9 mouse cellular contexts compared by ENCODE assay signal in genomic region chr17:11913620-11914019, GRCm38 (mm10).
DNase-seq lines count a peak whose midpoint lies in the region; ATAC-seq and TF ChIP-seq lines count a peak whose summit lies in the region.
"Had no signal": no experiment of that assay in that cellular context is flagged by ENCODE, and none has a peak within 500 bp of the region (broad histone marks: within the 10 kb centered on the region; RNA-seq: fewer than 3 reads in every experiment).

No protein-coding gene starts in this region.

- no peak overlapping the region for H3K9ac ChIP-seq in heart, embryonic 16.5 days (ENCODE audit: low read length)
- no peak overlapping the region for H3K9ac ChIP-seq in embryonic facial prominence, embryonic 11.5 days (replicated peaks; ENCODE audit: low read length)
- no peak overlapping the region for H3K9ac ChIP-seq in forebrain, embryonic 14.5 days (ENCODE audit: low read length)
- H3K9ac ChIP-seq in limb, embryonic 15.5 days: no peak overlapping the region

- no peak for TF ChIP-seq CTCF in gastrocnemius, adult 2 months (IDR thresholded peaks at IDR 0.05)
- no peak for TF ChIP-seq CTCF in thymus, adult 2 months (IDR thresholded peaks at IDR 0.05; ENCODE audit: borderline replicate concordance, control insufficient read depth, extremely low read depth, insufficient read depth, low read length, poor library complexity)

- 15% methylated on average over 8 of the region's 8 CpGs for WGBS in heart, embryonic 16.5 days
- WGBS in embryonic facial prominence, embryonic 11.5 days: 8% methylated on average over 8 of the region's 8 CpGs
- WGBS in forebrain, embryonic 14.5 days: 15% methylated on average over 8 of the region's 8 CpGs
- 17% methylated on average over 8 of the region's 8 CpGs for WGBS in limb, embryonic 15.5 days
- WGBS in thymus, adult 2 months: 30% methylated on average over 8 of the region's 8 CpGs

- TF ChIP-seq POLR2A in thymus, adult 2 months (IDR thresholded peaks at IDR 0.05; ENCODE audit: control insufficient read depth, extremely low read depth, insufficient read depth, low read length, poor library complexity): no peak

- intact Hi-C loops in gastrocnemius, adult 2 months (cut with DNase I): no loop called here

- peak overlapping the region; percentile 22; the same call in 1 of the 2 replicates for H3K4me3 ChIP-seq in heart, embryonic 16.5 days (ENCODE audit: low read length)
- no peak overlapping the region for H3K4me3 ChIP-seq in embryonic facial prominence, embryonic 11.5 days (ENCODE audit: low read depth, low read length)
- H3K4me3 ChIP-seq in forebrain, embryonic 14.5 days (ENCODE audit: low read depth, low read length): no peak overlapping the region
- H3K4me3 ChIP-seq in limb, embryonic 15.5 days: 0 out of 2 replicates have a peak overlapping the region, but pooled peaks have one; percentile 23
- H3K4me3 ChIP-seq in gastrocnemius, adult 2 months: no peak overlapping the region
- H3K4me3 ChIP-seq in thymus, adult 2 months (ENCODE audit: control insufficient read depth, insufficient read depth, low read length): no peak overlapping the region

- ATAC-seq in heart, embryonic 16.5 days (replicated peaks; ENCODE audit: extremely low read depth, insufficient read depth, low FRiP score): no peak
- no peak for ATAC-seq in embryonic facial prominence, embryonic 11.5 days (replicated peaks; ENCODE audit: insufficient number of reproducible peaks, low FRiP score, low TSS enrichment, low read depth)
- ATAC-seq in forebrain, embryonic 14.5 days: no peak
- ATAC-seq in limb, embryonic 15.5 days (ENCODE audit: insufficient number of reproducible peaks, low FRiP score, low TSS enrichment, low read depth): no peak
- ATAC-seq in activated CD4-positive, CD25-positive, alpha-beta regulatory T cell, adult 4 months: no peak

- no peak for DNase-seq in heart, adult 18-20 months
- peak; percentile 9 for DNase-seq in embryonic facial prominence, embryonic 11.5 days (ENCODE audit: low spot score)
- DNase-seq in forebrain, embryonic 14.5 days (ENCODE audit: low spot score): peak; percentile 47
- DNase-seq in gastrocnemius, adult 2 months: no peak
- no peak for DNase-seq in thymus, adult 2 months
- DNase-seq: thymus, postnatal 36 days had no signal

- H3K27ac ChIP-seq in heart, embryonic 16.5 days (ENCODE audit: low read length): no peak overlapping the region
- H3K27ac ChIP-seq in embryonic facial prominence, embryonic 11.5 days (replicated peaks; ENCODE audit: low read depth, low read length): no peak overlapping the region
- H3K27ac ChIP-seq in forebrain, embryonic 14.5 days (ENCODE audit: low read depth, low read length): no peak overlapping the region
- no peak overlapping the region for H3K27ac ChIP-seq in limb, embryonic 15.5 days
- no peak overlapping the region for H3K27ac ChIP-seq in gastrocnemius, adult 2 months
- no peak overlapping the region for H3K27ac ChIP-seq in thymus, adult 2 months (ENCODE audit: control insufficient read depth, insufficient read depth, low read length)

- no peaks in the 10 kb centered on the region for H3K9me3 ChIP-seq in heart, embryonic 16.5 days (replicated peaks; ENCODE audit: control insufficient read depth, low read length)
- H3K9me3 ChIP-seq in embryonic facial prominence, embryonic 11.5 days (replicated peaks; ENCODE audit: control insufficient read depth, low read length): no peaks in the 10 kb centered on the region
- H3K9me3 ChIP-seq in forebrain, embryonic 14.5 days (replicated peaks; ENCODE audit: control insufficient read depth, low read length): no peaks in the 10 kb centered on the region
- no peaks in the 10 kb centered on the region for H3K9me3 ChIP-seq in limb, embryonic 15.5 days

- no peaks in the 10 kb centered on the region for H3K36me3 ChIP-seq in heart, embryonic 16.5 days (ENCODE audit: control insufficient read depth, insufficient read depth)
- no peaks in the 10 kb centered on the region for H3K36me3 ChIP-seq in embryonic facial prominence, embryonic 11.5 days (replicated peaks; ENCODE audit: control insufficient read depth, insufficient read depth, low read depth, low read length)
- no peaks in the 10 kb centered on the region for H3K36me3 ChIP-seq in forebrain, embryonic 14.5 days (ENCODE audit: control insufficient read depth, insufficient read depth, low read length)
- no peaks in the 10 kb centered on the region for H3K36me3 ChIP-seq in limb, embryonic 15.5 days
- H3K36me3 ChIP-seq in thymus, adult 2 months (ENCODE audit: control insufficient read depth, insufficient read depth, low read length): no peaks in the 10 kb centered on the region

- H3K4me1 ChIP-seq in heart, embryonic 16.5 days (ENCODE audit: control insufficient read depth, insufficient read depth, low read length): no peaks in the 10 kb centered on the region
- no peaks in the 10 kb centered on the region for H3K4me1 ChIP-seq in embryonic facial prominence, embryonic 11.5 days (ENCODE audit: control insufficient read depth, insufficient read depth, low read length)
- H3K4me1 ChIP-seq in forebrain, embryonic 14.5 days (ENCODE audit: control insufficient read depth, insufficient read depth, low read length): peaks cover 9% of the 10 kb centered on the region
- peaks cover 9% of the 10 kb centered on the region; the same call in 1 of the 2 replicates for H3K4me1 ChIP-seq in limb, embryonic 15.5 days
- H3K4me1 ChIP-seq in thymus, adult 2 months (replicated peaks; ENCODE audit: control insufficient read depth, insufficient read depth, low read length): no peaks in the 10 kb centered on the region

- peak overlapping the region; percentile 76 for H3K4me2 ChIP-seq in heart, embryonic 16.5 days (ENCODE audit: low read depth, low read length)
- peak overlapping the region; percentile 24 for H3K4me2 ChIP-seq in embryonic facial prominence, embryonic 11.5 days (ENCODE audit: low read depth, low read length)
- peak overlapping the region; percentile 44 for H3K4me2 ChIP-seq in forebrain, embryonic 14.5 days (ENCODE audit: low read length)
- H3K4me2 ChIP-seq in limb, embryonic 15.5 days: no peak overlapping the region

- H3K27me3 ChIP-seq in heart, embryonic 16.5 days (ENCODE audit: control insufficient read depth, insufficient read depth, low read length): peaks cover 17% of the 10 kb centered on the region; the same call in 1 of the 2 replicates
- H3K27me3 ChIP-seq in embryonic facial prominence, embryonic 11.5 days (ENCODE audit: control insufficient read depth, insufficient read depth, low read length): no peaks in the 10 kb centered on the region; the same call in 1 of the 2 replicates
- H3K27me3 ChIP-seq in forebrain, embryonic 14.5 days (replicated peaks; ENCODE audit: control insufficient read depth, insufficient read depth, low read length): no peaks in the 10 kb centered on the region
- H3K27me3 ChIP-seq in limb, embryonic 15.5 days: peaks cover 11% of the 10 kb centered on the region; the same call in 1 of the 2 replicates
- no peaks in the 10 kb centered on the region for H3K27me3 ChIP-seq in thymus, adult 2 months (ENCODE audit: control insufficient read depth, insufficient read depth, low read length)

Comparison
In these comparisons a context has a peak if more than half of its experiments do, and no peak if none do; other contexts are left out.
1. H3K4me3 ChIP-seq: peak in heart, embryonic 16.5 days (single experiment) and limb, embryonic 15.5 days (single experiment); none in embryonic facial prominence, embryonic 11.5 days (single experiment), forebrain, embryonic 14.5 days (single experiment), gastrocnemius, adult 2 months (single experiment) and thymus, adult 2 months (single experiment).
2. DNase-seq: peak in embryonic facial prominence, embryonic 11.5 days (single experiment) and forebrain, embryonic 14.5 days (single experiment); none in heart, adult 18-20 months (0 of 2), gastrocnemius, adult 2 months (single experiment) and thymus, adult 2 months (single experiment).